Mouse (Mus musculus) kidney, postnatal 10 days (tissue): ENCODE measurements at regions not wholly inside any gene's neighbourhood (a gene's known extent, or its start where the extent isn't known, plus 50 kb on each side); places are given as distances from the start of the nearest gene placed in this dataset.

ENCODE experiments used
- DNase-seq: peaks from one replicate; pipeline ENCODE4 v3.0.0; 2021; ENCODE audit warnings: mixed read lengths

DNA sequence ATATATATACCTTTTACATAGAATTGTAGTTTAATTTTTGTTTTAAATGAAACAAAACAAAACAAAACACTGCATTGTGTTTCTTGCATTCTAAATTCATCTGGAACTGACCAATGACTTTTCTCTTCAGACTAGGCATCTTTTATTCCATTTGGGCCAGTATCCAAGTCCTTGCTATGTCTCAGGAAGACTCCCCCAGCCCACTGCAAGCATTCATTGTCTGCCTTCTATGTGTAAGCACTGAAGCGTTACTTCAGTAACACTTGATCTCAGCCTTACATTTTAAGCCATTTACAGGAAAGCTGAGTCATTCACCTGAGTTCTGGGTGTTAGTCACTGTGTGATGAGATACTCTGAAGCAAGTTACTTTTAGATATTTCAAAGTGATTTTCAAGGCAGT, 425.3 kb upstream of the Ccnh start:
- DNase-seq = no peak

DNA sequence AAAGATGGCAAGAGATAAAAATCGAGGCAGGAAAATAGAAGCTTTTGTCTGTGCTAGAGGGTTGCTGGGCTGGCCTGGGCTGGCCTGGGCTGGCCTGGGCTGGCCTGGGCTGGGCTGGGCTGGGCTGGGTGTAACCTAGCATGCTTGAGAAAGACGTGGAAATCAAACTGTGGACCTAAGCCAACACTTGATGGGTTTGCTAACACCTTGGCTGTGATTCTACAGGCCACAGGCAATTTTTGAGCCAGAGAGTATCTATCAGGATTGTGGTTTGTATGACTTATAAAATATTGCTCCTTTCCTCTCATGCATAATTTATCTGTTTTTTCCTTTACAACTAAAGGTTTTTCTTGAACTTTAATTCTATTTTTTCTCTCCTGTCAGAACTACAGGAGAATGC, 417.3 kb upstream of the Ccnh start:
- no peak for DNase-seq

- DNase-seq = no peak
Observed at GRCm38 (mm10) chr13:84783017-84783937, 405.9 kb upstream of the Ccnh start.

GRCm38 (mm10) chr13:84804241-84804980, 384.8 kb upstream of the Ccnh start:
- DNase-seq = no peak

DNA sequence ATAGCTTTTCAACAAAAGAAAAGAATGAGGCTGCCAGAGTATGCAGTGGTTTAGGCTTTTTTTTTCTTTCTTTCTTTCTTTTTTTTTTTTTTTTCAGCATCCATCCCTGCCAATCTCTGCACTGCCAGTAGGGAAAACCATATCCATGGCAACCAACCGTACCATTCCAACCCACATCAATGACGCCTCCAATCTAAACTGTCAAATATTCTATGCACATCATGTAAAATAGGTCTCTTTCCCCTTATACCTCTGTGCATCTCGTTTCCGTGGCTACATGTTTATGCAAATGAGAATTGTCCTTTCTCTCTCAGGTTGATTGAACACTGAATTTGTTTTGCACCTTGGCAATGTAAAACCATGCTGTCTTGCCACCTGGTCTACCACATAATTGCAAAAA, 384.0 kb upstream of the Ccnh start:
- DNase-seq = no peak

GRCm38 (mm10) chr13:84809605-84810004, 379.6 kb upstream of the Ccnh start:
- no peak for DNase-seq
